Mouse (Mus musculus) heart, adult 2 months (tissue): ENCODE data around the gene Tescl.

ENCODE experiments used
- CTCF ChIP-seq: fragments of 200-600 bp; IDR thresholded peaks from 2 replicates; pipeline ENCODE4 v1.8.1; 2022; ENCODE audit warnings: antibody characterized with exemption, mild to moderate bottlenecking, moderate library complexity
- EP300 ChIP-seq: fragments of 200-500 bp; IDR thresholded peaks from 2 replicates; pipeline ENCODE4 v1.6.1; 2011; ENCODE audit warnings: low read depth, low read length, control low read depth; ENCODE audit not compliant: insufficient read depth
- POLR2A ChIP-seq: fragments of 200-500 bp; IDR thresholded peaks from 2 replicates; pipeline ENCODE4 v1.6.1; 2011; ENCODE audit warnings: mild to moderate bottlenecking, low read depth, low read length, control low read depth; ENCODE audit not compliant: insufficient read depth

DNA sequence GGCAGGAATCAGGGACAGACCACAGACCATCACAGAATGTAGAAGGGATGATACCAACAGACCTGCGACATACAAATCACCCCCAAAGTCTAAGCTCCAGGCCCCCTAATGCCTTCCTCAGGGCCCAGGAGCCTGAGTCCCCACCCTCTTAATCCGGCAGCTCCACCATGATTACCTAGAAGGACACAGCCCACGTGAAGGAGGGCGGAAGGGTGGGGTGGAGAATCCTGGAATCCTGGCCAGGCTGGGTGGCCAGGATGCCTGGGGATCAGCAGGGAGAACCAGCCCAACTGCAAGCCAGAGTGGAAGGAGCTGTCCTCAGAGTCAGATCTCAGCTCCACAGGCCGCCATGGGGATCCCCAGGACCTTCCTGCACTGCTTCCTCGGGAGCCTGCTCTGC, 15.2 kb upstream of the Tescl start, which contains the start of gene Lypd5:
- no peak for TF ChIP-seq POLR2A
- TF ChIP-seq EP300 = no peak
- TF ChIP-seq CTCF = no peak
